Mouse (Mus musculus) lung, postnatal 0 days (tissue): ENCODE results near the gene Mrpl49.

Experiments
- CTCF ChIP-seq: IDR thresholded peaks from 2 replicates; pipeline ENCODE4 v1.5.1; 2016; ENCODE audit warnings: antibody characterized with exemption, mild to moderate bottlenecking
- EP300 ChIP-seq: IDR thresholded peaks from 2 replicates; pipeline ENCODE4 v1.6.1; 2016; ENCODE audit warnings: antibody characterized with exemption, mild to moderate bottlenecking, control low read depth

DNA sequence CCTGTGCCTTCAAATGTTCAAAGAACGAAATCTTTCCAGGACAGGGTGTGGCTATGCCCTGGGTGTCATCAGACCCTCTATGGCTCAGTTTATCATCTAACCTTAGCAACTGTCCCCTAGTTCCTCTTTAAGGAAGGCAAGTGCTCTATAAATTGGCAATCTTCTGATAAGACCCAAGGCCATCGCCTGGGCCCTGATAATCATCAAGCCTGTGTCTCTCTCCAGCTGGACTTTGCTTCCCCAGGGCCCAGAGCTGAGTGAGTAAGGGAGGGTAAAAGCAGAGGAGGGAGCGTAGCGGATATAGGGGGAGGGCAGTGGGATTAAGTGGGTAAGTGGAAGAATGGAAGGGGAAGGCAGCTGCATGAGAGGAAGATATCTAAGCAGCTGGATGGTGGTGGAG lies 46.9 kb upstream of the Mrpl49 start:
- no peak for TF ChIP-seq CTCF
- no peak for TF ChIP-seq EP300
